Mouse (Mus musculus) left cerebral cortex, postnatal 10 days (tissue): ENCODE measurements around the gene Ispd. TPM values are rescaled to one million over a fixed set of nuclear protein-coding genes. Genes with fewer than 3 reads are reported as not detected.

Source experiments
- DNase-seq, 2 experiments: peaks; one replicate each; pipeline ENCODE4 v3.0.0; 2021 to 2022; ENCODE audit warnings: low spot score in 2 of 2, mixed read lengths in 1 of 2; ENCODE audit errors: extremely low spot score in 1 of 2
- intact Hi-C: fragments of 180-260 bp; cut with DNase I; formaldehyde crosslinking; loops from one replicate; pipeline ENCODE4 v1.15.1; 2025
- total RNA-seq, 2 experiments: library from RNA; stranded (reverse); gene quantifications; 2 replicates each; pipeline ENCODE4 v1.2.3; 2021

Ispd gene
- total RNA-seq, 2 experiments from 2014 or later, result 10.7 to 14.4 TPM

GRCm38 (mm10) chr12:36456002-36456401 lies 74.8 kb downstream of the Ispd start:
- intact Hi-C loops, result no loop called here
- no peak for DNase-seq

- intact Hi-C loops, result no loop called here
Measured at GRCm38 (mm10) chr12:36457726-36458125, 76.5 kb downstream of the Ispd start.

GRCm38 (mm10) chr12:36468325-36469044 lies 87.2 kb downstream of the Ispd start:
- intact Hi-C loops, result no loop called here
- DNase-seq, result no peak

More at GRCm38 (mm10) chr12:36457726-36458125, 76.5 kb downstream of the Ispd start:
- DNase-seq, result no peak

GRCm38 (mm10) chr12:36471411-36471810 lies 90.2 kb downstream of the Ispd start:
- intact Hi-C loops, result no loop called here
- no peak for DNase-seq

GRCm38 (mm10) chr12:36474171-36474570 lies 92.9 kb downstream of the Ispd start:
- intact Hi-C loops, result no loop called here
- no peak for DNase-seq

GRCm38 (mm10) chr12:36475269-36475668 lies 94.0 kb downstream of the Ispd start:
- no peak for DNase-seq
- intact Hi-C loops, result no loop called here

GRCm38 (mm10) chr12:36476476-36476875 lies 95.2 kb downstream of the Ispd start:
- no peak for DNase-seq
- intact Hi-C loops, result no loop called here

GRCm38 (mm10) chr12:36477501-36477900 lies 96.3 kb downstream of the Ispd start:
- intact Hi-C loops, result no loop called here
- no peak for DNase-seq

GRCm38 (mm10) chr12:36477926-36478325 lies 96.7 kb downstream of the Ispd start:
- no peak for DNase-seq

GRCm38 (mm10) chr12:36481742-36482141 lies 100.5 kb downstream of the Ispd start:
- DNase-seq, result no peak
- intact Hi-C loops, result no loop called here

More at GRCm38 (mm10) chr12:36477926-36478325, 96.7 kb downstream of the Ispd start:
- intact Hi-C loops, result no loop called here

- intact Hi-C loops, result no loop called here
- DNase-seq, result no peak
Measured at GRCm38 (mm10) chr12:36483346-36483745, 102.1 kb downstream of the Ispd start.

GRCm38 (mm10) chr12:36497565-36497964 lies 116.3 kb downstream of the Ispd start:
- no peak for DNase-seq
- intact Hi-C loops, result no loop called here

- intact Hi-C loops, result no loop called here
- DNase-seq, result no peak
Measured at GRCm38 (mm10) chr12:36507111-36507903, 126.1 kb downstream of the Ispd start.

- DNase-seq, result no peak
- intact Hi-C loops, result no loop called here
Measured at GRCm38 (mm10) chr12:36509954-36510642, 128.8 kb downstream of the Ispd start.

- intact Hi-C loops, result no loop called here
- DNase-seq, result no peak
Measured at GRCm38 (mm10) chr12:36521774-36522173, 140.5 kb downstream of the Ispd start.

GRCm38 (mm10) chr12:36523515-36523914 lies 142.3 kb downstream of the Ispd start:
- intact Hi-C loops, result no loop called here

GRCm38 (mm10) chr12:36530920-36531319 lies 149.7 kb downstream of the Ispd start:
- intact Hi-C loops, result no loop called here

More at GRCm38 (mm10) chr12:36523515-36523914, 142.3 kb downstream of the Ispd start:
- no peak for DNase-seq

GRCm38 (mm10) chr12:36531421-36532072 lies 150.3 kb downstream of the Ispd start:
- DNase-seq, result no peak
- intact Hi-C loops, result no loop called here

More at GRCm38 (mm10) chr12:36530920-36531319, 149.7 kb downstream of the Ispd start:
- no peak for DNase-seq

- intact Hi-C loops, result no loop called here
- DNase-seq, result no peak
Measured at GRCm38 (mm10) chr12:36532525-36532924, 151.3 kb downstream of the Ispd start.
